Mouse (Mus musculus): ENCODE measurements around the gene Ppp1cc. TPM values are rescaled to one million over a fixed set of nuclear protein-coding genes. Genes with fewer than 3 reads are reported as not detected.
"Not testable (repeated sequence)": the region's sequence is repeated elsewhere in the genome, so short reads cannot be mapped to it uniquely, and the experiment has no call there.

Gene Ppp1cc
- polyA plus RNA-seq, 1 experiment from 2014 or later, result 311 TPM

- Histone ChIP-seq H3K36me3 (peaks cover 13% of the 10 kb centered on the region; the same call in 1 of the 2 replicates), H3K9me3 (peaks cover 11% of the 10 kb centered on the region; the same call in 1 of the 2 replicates)
- H3K4me1 ChIP-seq (replicated peaks); H3K27ac ChIP-seq; DNase-seq (ENCODE audit: low spot score); H3K4me3 ChIP-seq; H3K27me3 ChIP-seq (ENCODE audit: insufficient read depth, poor library complexity, severe bottlenecking): not testable (repeated sequence)
- WGBS, result 96% methylated on average over 6 of the region's 6 CpGs
Observed at GRCm38 (mm10) chr5:122184858-122185257, 26.8 kb downstream of the Ppp1cc start.

- H3K36me3 ChIP-seq, result peaks cover 10% of the 10 kb centered on the region; the same call in 1 of the 2 replicates
- no peak overlapping the region for H3K4me3 ChIP-seq
- H3K9me3 ChIP-seq, result peaks cover 11% of the 10 kb centered on the region; the same call in 1 of the 2 replicates
- WGBS, result 66% methylated on average over 3 of the region's 3 CpGs
- DNase-seq (ENCODE audit: low spot score), result no peak
- no peaks in the 10 kb centered on the region for H3K27me3 ChIP-seq (ENCODE audit: insufficient read depth, poor library complexity, severe bottlenecking)
- H3K4me1 ChIP-seq (replicated peaks), result peaks cover 3% of the 10 kb centered on the region
- H3K27ac ChIP-seq, result no peak overlapping the region
Observed at GRCm38 (mm10) chr5:122189115-122189514, 31.0 kb downstream of the Ppp1cc start.

DNA sequence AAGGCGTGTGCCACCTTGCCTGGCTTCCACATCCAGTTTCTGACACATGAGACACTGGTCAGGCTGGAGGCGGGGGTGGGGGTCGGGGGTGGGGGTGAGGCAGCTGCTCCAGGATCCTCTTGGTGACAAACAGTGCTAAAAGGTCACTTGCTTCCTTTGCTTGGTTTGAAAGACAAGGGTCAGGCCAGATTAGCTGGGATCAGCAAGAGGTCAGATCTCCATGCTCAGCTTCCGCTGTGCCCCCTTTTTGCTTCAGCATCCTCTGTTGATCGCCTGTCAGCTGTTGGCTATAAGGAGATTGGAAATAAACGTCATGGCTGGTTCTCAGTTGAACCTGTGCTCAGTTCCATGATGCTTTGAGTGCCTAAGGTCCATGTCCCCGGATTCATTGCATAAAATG, 32.4 kb downstream of the Ppp1cc start:
- no peaks in the 10 kb centered on the region for H3K27me3 ChIP-seq (ENCODE audit: insufficient read depth, poor library complexity, severe bottlenecking)
- H3K9me3 ChIP-seq, result 0 out of 2 replicates have a peak, but pooled peaks cover under 1% of the 10 kb centered on the region
- WGBS, result 42% methylated on average over 7 of the region's 7 CpGs
- H3K4me3 ChIP-seq, result no peak overlapping the region
- DNase-seq (ENCODE audit: low spot score), result no peak
- peaks cover 3% of the 10 kb centered on the region for H3K4me1 ChIP-seq (replicated peaks)
- H3K27ac ChIP-seq, result no peak overlapping the region
- H3K36me3 ChIP-seq, result 0 out of 2 replicates have a peak, but pooled peaks cover under 1% of the 10 kb centered on the region

DNA sequence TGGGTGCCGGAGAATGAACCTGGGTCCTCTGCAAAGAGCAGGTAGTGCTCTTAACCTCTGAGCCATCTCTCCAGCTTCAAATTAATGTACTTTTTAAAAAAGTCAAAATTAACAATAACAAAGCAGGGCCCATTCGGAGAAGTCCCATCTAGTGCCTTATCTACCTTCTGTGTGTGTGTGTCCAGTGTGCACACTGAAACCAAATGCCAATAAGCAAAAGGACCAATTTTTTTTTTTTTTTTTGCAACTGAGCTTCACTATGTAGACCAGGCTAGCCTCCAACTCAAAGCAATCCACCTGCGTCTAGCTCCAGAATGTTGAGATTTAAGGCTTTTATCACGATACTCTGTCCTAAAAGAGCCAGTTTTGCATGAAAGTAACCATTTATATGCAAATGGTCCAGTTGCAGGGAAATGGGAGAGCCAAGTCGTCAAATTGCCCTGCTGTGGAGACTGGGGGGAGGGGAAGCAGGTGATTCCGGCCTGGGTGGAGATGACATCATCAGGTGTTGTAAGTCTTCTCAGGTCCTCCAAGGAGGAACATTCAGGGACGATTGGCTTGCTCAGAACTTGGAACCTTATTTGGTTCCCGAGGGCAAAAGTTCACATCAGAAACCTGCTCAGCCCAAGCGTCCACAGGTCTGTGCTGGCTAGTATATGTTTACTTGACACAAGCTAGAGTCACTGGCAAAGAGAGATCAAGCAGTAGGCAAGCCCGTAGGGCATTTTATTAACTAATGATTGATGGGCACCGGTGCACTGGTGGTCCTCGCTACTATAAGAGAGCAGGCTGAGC, 33.4 kb downstream of the Ppp1cc start:
- Histone ChIP-seq H3K27ac (no peak overlapping the region), H3K9me3 (no peaks in the 10 kb centered on the region), H3K4me3 (no peak overlapping the region), H3K4me1 (replicated peaks) (peaks cover 3% of the 10 kb centered on the region), H3K27me3 (ENCODE audit: insufficient read depth, poor library complexity, severe bottlenecking) (no peaks in the 10 kb centered on the region), H3K36me3 (no peaks in the 10 kb centered on the region)
- WGBS, result 77% methylated on average over 12 of the region's 12 CpGs
- DNase-seq (ENCODE audit: low spot score), result no peak

GRCm38 (mm10) chr5:122192347-122192746, 34.3 kb downstream of the Ppp1cc start:
- Histone ChIP-seq H3K9me3 (no peaks in the 10 kb centered on the region), H3K4me3 (no peak overlapping the region), H3K27ac (no peak overlapping the region), H3K27me3 (ENCODE audit: insufficient read depth, poor library complexity, severe bottlenecking) (no peaks in the 10 kb centered on the region), H3K36me3 (no peaks in the 10 kb centered on the region), H3K4me1 (replicated peaks) (peaks cover 3% of the 10 kb centered on the region)
- WGBS, result 48% methylated on average over 4 of the region's 4 CpGs
- DNase-seq (ENCODE audit: low spot score), result no peak

DNA sequence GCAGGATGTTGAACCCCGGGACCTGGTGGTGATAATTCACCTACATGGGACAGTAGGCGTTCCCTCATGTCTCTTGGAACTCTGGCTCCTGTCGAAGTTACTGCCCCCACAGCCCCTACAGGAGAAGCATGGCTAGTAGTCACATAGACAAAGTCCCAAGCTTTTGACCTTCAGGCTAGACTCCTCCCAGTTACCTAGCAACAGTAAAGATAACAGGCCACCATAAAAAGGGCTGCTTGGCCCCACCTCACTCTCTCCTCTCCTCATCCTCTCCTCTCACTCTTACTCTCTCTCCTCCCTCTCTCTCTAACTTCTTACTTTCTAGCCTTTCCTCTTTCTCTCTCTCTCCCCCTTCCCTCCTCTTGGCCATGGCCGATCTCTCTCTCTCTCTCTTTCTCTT, 42.8 kb downstream of the Ppp1cc start:
- no peaks in the 10 kb centered on the region for H3K4me1 ChIP-seq (replicated peaks)
- H3K9me3 ChIP-seq, result peaks cover 15% of the 10 kb centered on the region
- peaks cover 5% of the 10 kb centered on the region; the same call in 1 of the 2 replicates for H3K36me3 ChIP-seq
- H3K4me3 ChIP-seq, result no peak overlapping the region
- H3K27me3 ChIP-seq (ENCODE audit: insufficient read depth, poor library complexity, severe bottlenecking), result no peaks in the 10 kb centered on the region
- no peak overlapping the region for H3K27ac ChIP-seq
- no peak for DNase-seq (ENCODE audit: low spot score)
- 93% methylated on average over 4 of the region's 4 CpGs for WGBS

DNA sequence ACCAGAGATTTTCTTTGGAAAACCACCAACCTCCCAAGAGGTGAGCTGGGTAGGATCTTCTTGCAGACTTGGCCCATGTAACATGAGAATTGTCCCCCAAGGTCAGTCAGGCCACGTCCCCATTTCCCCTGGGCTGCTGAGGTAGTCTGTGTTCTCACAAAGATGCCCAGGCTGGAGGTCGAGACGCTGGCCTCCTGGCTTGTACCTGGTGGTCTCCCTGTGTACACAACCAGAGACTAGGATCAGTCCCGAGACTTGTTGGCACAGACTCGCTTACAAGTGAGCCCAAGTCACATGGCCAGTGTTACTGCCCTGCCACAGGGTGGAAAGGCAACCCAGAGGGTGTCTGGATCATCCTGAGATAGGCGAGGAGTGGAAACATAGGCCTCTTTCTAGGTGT, 43.8 kb downstream of the Ppp1cc start:
- H3K4me1 ChIP-seq (replicated peaks), result no peaks in the 10 kb centered on the region
- H3K36me3 ChIP-seq, result peaks cover 5% of the 10 kb centered on the region; the same call in 1 of the 2 replicates
- peaks cover 15% of the 10 kb centered on the region for H3K9me3 ChIP-seq
- DNase-seq (ENCODE audit: low spot score), result no peak
- no peak overlapping the region for H3K27ac ChIP-seq
- no peak overlapping the region for H3K4me3 ChIP-seq
- WGBS, result 86% methylated on average over 6 of the region's 6 CpGs
- no peaks in the 10 kb centered on the region for H3K27me3 ChIP-seq (ENCODE audit: insufficient read depth, poor library complexity, severe bottlenecking)

DNA sequence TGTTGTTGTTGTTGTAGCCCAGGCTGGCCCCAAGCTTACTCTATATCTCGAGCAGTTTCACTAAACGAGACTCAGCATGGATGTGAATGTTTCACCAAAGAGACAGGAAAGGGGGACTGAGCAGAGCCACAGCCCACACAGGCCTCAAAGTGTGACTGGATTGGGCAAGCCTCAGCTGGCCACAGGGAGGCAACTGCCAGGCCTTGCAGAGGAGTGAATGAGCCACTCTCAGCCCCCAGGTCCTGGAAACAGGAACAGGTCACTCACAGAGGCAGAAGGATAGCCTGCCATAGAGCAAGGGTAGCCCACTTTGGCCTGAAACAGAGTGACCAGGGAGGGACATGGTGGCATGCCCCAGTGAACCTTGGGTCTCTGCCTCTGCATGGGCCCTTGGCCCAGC, 46.1 kb downstream of the Ppp1cc start:
- H3K27ac ChIP-seq, result no peak overlapping the region
- no peaks in the 10 kb centered on the region for H3K27me3 ChIP-seq (ENCODE audit: insufficient read depth, poor library complexity, severe bottlenecking)
- no peak overlapping the region for H3K4me3 ChIP-seq
- H3K36me3 ChIP-seq, result peaks cover 5% of the 10 kb centered on the region; the same call in 1 of the 2 replicates
- WGBS, result 74% methylated on average over 2 of the region's 2 CpGs
- H3K9me3 ChIP-seq, result peaks cover 15% of the 10 kb centered on the region
- DNase-seq (ENCODE audit: low spot score), result no peak
- H3K4me1 ChIP-seq (replicated peaks), result peaks cover 7% of the 10 kb centered on the region

DNA sequence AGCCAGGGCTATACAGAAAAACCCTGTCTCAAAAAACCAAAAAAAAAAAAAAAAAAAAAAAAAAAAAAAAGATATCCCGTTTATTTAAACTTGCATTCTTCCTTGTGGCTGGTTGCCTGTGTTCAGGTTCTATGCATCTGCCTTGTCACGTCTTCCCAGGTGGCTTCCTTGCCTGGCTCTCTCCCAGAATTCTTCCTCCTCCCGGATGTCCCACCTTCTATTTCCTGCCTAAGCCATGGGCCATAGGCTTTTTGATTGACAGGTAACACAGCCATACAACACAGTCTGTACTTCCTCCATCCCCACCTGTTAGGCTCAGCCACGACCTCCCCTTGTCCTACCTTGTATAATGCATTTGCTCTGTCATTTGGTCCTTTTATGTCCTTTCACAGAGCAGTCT, 48.4 kb downstream of the Ppp1cc start, which contains the start of gene Hvcn1:
Gene Hvcn1, plus strand, starts transcription at position 330 of the 400 bp plus-strand sequence.
- 0 out of 2 replicates have a peak, but pooled peaks cover 1% of the 10 kb centered on the region for H3K9me3 ChIP-seq
- H3K27me3 ChIP-seq (ENCODE audit: insufficient read depth, poor library complexity, severe bottlenecking), result no peaks in the 10 kb centered on the region
- no peak within 1 kb of the TSS for H3K4me3 ChIP-seq
- H3K4me1 ChIP-seq (replicated peaks), result peaks cover 24% of the 10 kb centered on the region
- no peak for DNase-seq (ENCODE audit: low spot score)
- H3K27ac ChIP-seq, result no peak within 1 kb of the TSS
- no peaks in the 10 kb centered on the region for H3K36me3 ChIP-seq
- 79% methylated on average over 4 of the region's 4 CpGs for WGBS

GRCm38 (mm10) chr5:122208909-122209308, 50.8 kb downstream of the Ppp1cc start:
- Histone ChIP-seq H3K4me1 (replicated peaks) (peaks cover 24% of the 10 kb centered on the region), H3K36me3 (no peaks in the 10 kb centered on the region), H3K27me3 (ENCODE audit: insufficient read depth, poor library complexity, severe bottlenecking) (no peaks in the 10 kb centered on the region), H3K4me3 (peak overlapping the region; percentile 49), H3K27ac (peak overlapping the region; percentile 91), H3K9me3 (no peaks in the 10 kb centered on the region)
- DNase-seq (ENCODE audit: low spot score), result no peak
- WGBS, result 49% methylated on average over 6 of the region's 6 CpGs

GRCm38 (mm10) chr5:122209591-122210368, 51.7 kb downstream of the Ppp1cc start:
- peak; percentile 78 for DNase-seq (ENCODE audit: low spot score)
- Histone ChIP-seq H3K27ac (peak overlapping the region; percentile 91), H3K36me3 (no peaks in the 10 kb centered on the region), H3K9me3 (no peaks in the 10 kb centered on the region), H3K4me3 (peak overlapping the region; percentile 49), H3K4me1 (replicated peaks) (peaks cover 24% of the 10 kb centered on the region), H3K27me3 (ENCODE audit: insufficient read depth, poor library complexity, severe bottlenecking) (no peaks in the 10 kb centered on the region)
- WGBS, result 3% methylated on average over 21 of the region's 21 CpGs

DNA sequence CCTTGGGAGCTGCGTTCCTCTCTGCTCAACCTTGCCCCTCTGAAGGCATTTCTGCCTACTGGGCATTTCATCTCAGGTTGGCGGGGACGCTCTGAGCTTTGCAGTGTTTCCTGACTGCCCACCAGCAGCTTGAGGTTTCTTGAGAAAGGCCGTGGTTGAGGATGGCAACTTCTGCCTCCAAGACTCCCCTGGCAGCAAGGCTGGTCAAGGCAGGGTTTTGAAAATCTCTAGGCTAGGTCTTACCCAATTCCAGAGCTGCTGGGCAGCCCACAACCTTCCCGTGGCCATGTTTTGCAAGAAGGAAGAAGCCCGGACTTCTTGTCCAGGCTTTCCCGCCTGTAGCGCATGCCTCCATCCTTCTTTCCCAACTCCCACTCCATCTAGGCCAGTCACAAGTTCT, 52.8 kb downstream of the Ppp1cc start:
- H3K4me1 ChIP-seq (replicated peaks), result peaks cover 24% of the 10 kb centered on the region
- H3K9me3 ChIP-seq, result no peaks in the 10 kb centered on the region
- H3K27ac ChIP-seq, result no peak overlapping the region
- no peak overlapping the region for H3K4me3 ChIP-seq
- H3K27me3 ChIP-seq (ENCODE audit: insufficient read depth, poor library complexity, severe bottlenecking), result no peaks in the 10 kb centered on the region
- DNase-seq (ENCODE audit: low spot score), result no peak
- WGBS, result 92% methylated on average over 8 of the region's 8 CpGs
- no peaks in the 10 kb centered on the region for H3K36me3 ChIP-seq

DNA sequence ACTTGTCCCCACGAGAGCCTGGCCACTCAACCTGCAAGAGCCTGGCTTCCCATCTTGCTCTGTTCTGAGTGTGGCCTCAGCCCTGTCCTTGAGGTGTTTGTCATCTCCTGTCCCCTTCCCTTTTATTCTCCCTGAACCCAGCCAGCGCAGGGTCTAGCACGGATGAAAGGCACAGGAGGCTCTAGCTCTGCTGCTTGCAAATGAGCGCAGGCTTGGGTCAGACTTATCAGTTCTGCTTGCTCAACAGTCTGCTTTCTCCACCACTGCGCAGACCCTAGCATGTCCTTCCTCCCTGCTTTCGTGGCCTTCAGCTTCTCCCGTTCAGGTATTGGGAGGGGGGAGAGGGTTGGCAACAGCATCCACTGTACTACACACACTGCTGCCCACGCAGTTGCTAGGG, 54.0 kb downstream of the Ppp1cc start:
- no peak overlapping the region for H3K27ac ChIP-seq
- no peak overlapping the region for H3K4me3 ChIP-seq
- H3K9me3 ChIP-seq, result no peaks in the 10 kb centered on the region
- H3K27me3 ChIP-seq (ENCODE audit: insufficient read depth, poor library complexity, severe bottlenecking), result no peaks in the 10 kb centered on the region
- peaks cover 24% of the 10 kb centered on the region for H3K4me1 ChIP-seq (replicated peaks)
- 0 out of 2 replicates have a peak, but pooled peaks cover 11% of the 10 kb centered on the region for H3K36me3 ChIP-seq
- 88% methylated on average over 8 of the region's 8 CpGs for WGBS
- DNase-seq (ENCODE audit: low spot score), result no peak
